Mouse (Mus musculus) lung, postnatal 4 days (tissue): Measurements from ENCODE around the gene Ppt2.

ENCODE experiments used
- DNase-seq, 2 experiments: peaks; one replicate each; pipeline ENCODE4 v3.0.0; 2021

The Ppt2 gene

DNA sequence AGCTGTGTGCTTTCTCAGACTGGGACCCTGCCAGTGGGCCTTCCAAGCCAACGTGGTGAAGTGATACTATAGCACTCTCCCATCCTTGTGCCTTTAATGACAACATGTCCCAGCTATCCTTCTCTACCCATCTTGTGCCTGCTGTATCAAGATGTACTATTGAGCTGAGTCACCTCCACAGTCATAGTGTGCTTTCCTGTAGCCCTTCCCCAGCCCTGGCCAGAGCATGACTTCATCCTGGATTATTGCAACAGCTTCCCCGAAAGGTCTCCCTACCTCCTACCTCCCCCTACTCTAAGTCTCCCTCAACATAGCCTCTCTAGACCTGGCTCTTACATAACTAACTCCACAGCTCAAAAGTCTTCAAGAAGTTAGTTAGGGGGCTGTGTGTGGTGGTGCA is 7.4 kb upstream of the Ppt2 start:
- DNase-seq, result no peak

DNA sequence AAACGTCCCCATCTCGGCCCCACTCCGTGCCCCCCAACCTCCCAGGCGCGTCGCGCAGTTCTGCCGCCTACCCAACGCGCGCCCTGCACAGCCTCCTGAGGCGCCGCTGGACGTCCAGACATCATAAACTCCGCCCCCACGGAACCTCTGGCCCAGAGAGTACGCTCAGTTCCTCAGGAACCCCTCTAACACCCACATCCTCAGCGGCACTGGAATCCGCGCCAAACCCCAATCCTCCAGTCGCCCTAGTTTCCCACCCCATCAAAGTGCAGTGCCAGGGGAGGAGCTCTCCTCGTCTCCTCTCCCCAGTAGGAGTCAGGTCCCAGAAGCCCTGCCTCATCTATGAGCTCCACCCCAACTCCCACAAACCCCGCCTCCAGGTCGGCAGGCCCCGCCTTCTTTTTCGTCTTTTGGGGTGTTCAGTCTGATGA is 4.0 kb upstream of the Ppt2 start:
- DNase-seq, result peak; percentile 87

DNA sequence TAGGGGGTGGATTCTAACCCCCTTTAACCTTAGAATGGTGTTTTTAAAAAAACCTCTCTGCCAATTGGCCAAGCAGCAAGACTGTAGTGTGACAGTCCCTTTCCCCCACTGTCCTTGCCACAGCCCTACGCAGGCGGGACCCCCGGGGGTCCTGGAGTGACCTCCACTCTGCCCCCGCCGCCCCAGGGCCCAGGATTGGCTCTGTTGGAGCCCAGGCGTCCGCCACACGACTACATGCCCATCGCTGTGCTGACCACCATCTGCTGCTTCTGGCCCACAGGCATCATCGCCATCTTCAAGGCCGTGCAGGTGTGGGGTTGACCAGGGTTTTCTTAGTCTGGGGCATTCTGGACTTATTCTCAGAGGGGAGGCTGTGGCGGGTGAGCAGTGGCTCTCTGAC is 3.3 kb upstream of the Ppt2 start:
- peak in 1 of 2 experiments; percentile 30 for DNase-seq

DNA sequence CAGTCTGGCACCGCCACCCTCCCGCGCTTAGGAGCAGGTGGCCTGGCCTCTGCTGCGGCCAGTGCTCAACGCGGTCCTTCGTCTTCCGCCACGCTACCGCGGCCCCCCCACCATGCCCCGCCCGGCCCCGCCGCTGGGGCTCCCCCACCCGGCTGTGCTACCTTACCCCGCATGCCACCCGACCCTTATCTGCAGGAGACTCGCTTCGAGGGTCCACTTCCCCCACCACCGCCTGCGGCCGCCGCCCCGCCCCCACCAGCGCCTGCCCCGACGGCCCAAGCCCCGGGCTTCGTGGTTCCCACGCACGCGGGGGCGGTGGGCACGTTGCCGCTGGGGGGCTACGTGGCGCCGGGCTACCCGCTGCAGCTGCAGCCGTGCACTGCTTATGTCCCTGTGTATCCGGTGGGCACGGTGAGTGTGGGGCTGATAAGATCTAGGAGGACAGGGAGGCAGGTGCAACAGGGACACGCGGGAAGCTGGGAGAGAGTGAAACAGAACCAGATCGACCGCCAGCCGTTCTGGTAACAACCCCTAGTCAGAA is 2.5 kb upstream of the Ppt2 start:
- DNase-seq, result peak in 1 of 2 experiments; percentile 32

DNA sequence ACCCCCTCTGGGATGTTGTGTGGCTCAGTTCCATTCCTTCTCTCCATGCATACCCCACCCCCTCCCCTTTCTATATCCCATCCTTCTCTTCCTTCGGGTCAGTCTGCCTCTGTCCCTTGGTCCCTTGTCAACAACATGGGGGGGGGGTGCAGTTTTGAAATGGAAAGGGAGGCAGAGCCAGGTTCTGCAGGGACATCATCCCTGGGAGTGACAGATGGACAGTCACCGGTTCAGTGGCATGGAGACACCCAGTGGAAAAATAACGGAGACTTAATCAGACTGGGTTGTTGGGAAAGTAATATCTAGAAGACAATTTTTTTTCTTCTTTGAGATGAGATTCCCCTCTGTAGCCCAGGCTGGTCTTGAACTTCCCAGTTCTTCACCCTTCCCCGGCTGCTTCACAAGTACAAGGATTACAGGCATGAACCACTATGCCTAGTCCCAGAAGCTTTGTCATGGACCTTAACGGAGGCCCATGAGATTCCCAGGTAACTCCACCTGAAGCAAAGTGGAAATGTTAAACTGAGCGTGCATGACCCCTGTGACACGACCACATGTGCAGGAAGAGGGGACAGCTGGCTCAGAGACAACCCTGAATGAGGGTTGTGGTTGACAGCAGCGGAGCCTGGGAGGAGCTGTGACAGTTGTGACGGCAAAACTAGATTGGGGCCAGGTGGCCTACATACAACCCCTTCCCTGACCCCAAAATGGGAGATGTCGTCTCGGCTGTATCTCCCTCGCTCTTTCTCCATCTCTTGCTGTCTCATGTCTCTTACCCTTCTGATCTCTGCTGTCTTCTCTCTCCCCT is 1.7 kb upstream of the Ppt2 start:
- DNase-seq, result no peak

DNA sequence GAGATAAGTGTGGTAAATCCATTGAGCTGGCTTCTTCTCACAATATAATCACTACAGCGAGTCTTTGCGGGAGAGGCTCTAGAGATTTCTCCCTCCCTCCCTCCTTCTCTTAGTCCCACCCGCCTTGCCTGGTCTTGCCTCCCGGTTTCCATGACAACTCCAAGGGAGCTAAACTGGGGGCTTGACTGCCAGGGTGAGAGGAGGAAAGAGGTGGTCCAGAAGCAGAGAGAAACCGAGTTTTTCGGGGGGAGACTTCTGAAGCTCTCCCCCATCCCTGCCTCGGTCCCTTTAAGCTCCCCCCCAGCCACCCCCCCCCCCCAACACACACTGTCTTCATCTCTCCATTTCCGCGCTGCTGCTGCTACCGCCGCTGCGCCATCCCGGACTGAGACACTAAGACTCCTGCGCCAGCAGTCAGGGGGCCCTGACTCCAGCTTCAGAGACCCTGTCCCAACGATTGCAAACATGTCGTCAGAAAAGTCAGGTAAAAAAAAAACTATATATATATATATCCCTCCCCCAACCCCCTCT is 976 bp upstream of the Ppt2 start, which contains the start of gene Prrt1:
Prrt1 (plus strand) TSS at position 313 of the 531 bp plus-strand sequence.
- no peak for DNase-seq

DNA sequence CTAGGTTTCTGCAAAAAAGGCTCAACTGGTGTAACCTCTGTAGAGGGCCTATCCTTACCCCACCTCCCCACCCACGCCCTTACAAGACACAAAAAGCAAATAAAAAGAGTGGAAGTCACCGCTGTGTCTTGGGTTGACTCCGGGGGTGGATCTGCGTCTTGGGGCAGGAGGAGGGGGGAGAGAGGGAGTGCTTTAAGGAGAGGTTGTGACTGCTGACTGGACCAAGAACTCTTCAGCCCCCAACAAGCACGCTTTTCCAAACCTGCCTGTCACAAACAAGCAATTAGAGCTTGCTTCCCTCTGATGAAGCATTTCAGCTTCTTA is 296 bp upstream of the Ppt2 start:
- DNase-seq, result no peak

DNA sequence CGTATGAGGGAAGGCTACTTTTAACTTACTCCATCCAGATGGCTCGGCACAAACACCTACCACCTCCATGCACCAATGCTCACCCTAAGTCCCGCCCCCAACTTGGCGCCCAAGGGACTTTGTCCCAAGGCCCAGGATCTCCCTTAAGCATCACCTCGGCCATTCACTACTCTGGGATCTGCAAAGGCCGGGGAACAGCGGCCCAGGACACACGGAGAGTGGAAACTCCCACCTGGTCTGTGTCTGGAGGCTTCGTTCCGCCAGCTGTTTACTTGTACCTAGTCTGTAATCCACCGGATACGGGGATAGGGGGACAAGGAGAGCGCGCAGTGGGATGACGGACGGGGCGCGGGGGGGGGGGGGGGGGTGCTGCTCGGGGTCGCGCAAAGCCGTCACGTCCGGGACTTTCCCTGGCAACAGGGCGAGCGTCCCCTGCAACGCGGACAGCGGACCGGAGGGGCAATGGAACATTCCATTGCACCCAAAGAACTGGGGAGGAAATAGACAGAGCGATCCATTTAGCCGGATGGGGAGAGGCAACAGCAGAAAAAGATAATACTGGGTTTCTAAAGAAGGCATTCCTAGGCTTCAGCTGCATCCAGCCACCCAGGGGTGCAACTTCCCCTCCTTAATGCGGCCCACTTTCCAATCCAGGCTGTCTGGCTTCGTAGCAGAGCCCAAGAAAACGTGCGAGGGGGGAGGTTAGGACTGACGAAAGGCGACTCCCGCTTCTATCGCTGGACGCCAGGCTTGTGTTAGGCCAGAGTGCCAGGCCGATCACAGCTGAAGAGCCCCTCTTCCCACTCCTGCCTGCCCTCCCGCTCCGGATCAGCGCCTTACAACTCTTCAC is 992 bp downstream of the Ppt2 start:
- peak; percentile 89 to 93 for DNase-seq

DNA sequence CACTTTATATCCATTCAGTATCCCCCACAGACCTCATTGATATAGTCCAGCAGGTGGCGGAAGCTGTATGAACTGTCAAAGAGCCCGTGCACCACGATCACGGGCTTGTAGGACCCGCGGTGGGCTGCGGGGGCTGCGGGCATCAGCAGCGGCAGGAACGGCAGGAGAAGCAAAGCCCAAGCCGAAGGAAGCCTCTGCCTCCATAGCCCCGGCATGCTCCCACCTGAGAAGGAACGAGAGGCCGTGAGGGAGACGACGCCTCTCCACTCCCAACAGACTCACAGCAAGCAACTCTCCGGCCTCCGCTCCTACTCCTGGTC is 1.6 kb downstream of the Ppt2 start:
- DNase-seq, result peak; percentile 43 to 55

DNA sequence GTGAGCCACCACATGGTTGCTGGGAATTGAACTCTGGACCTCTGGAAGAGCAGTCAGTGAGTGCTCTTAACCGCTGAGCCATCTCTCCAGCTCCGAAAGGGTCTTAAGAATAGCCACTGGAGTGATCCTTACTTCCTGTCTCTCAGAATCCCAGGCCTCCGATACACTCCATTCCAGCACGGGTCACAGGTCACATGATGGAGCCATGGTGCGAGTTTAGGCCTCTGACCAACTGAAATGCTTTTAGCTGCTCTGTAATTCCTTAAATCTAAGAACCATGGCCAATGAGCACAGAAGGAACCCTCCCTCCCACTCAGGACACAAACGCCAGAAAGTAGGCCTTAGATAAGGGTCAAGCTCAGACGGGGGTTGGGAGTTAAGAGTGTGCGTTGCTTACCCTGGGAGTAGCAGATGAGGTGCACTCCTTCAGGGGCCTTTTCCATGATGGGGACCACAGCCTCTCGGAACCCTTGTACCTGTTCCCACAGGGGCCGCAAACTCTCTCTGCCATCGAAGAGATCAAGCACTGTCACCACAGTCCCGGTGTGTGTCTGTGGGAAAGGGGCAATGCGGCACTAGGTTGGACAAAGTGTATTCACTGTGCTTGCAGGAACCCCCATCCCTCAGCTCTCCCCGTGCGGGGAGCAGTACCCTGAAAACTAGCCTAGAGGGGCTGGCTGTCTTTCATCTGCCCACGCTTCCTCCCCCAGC is 2.1 kb downstream of the Ppt2 start:
- no peak for DNase-seq

DNA sequence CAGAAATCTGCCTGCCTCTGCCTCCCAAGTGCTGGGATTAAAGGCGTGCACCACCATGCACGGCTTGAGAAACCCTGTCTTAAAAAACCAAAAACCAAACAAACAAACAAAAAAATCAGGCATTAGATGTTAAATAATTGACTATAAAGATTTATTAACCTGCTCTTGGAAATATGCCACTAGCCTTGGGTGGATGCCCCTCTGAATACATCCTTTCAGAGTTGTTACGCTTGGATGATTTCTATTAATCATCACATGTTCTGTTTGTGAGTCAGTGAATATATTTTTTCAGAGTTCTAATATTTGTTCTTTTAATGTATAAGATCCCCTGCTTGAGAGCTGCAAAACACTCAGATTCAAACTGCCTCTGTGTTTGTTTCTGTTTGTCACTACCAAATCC is 3.3 kb downstream of the Ppt2 start:
- DNase-seq, result no peak

DNA sequence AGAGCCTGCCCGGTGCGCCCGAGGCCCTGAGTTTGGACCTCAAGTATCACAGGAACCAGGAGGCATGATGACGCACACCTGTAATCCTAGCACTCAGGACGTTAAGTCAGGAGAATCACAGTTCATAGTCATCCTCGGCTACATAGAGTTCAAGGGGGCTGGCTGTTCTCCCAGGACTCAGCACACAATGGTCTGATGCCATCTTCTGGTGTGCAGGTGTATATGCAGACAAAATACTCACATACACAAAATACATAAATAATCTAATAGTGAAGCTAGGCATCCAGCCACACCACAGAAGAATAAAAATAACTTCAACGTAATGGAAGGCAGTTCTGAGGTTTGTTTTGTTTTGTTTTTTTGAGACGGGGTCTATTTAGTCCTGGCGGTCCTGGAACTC is 5.1 kb downstream of the Ppt2 start:
- no peak for DNase-seq

DNA sequence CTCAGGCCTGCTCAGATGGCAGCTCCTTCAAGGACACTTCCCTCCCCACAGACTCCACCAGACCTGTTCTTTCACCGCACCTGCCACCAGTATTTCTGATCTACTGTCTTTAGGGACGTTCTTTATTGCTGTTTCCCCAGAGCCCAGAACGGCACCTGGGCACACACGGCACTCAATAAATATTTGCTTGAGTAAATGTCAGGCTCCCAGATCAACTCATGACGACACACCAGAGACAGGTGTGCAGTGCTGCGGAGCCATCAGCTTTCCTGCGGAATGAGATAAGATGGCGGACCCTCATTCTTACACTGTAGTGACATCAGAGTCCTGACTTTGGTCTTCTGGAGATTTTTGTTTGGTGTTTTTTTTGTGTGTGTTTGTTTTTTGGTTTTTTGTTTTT is 7.3 kb downstream of the Ppt2 start:
- no peak for DNase-seq

DNA sequence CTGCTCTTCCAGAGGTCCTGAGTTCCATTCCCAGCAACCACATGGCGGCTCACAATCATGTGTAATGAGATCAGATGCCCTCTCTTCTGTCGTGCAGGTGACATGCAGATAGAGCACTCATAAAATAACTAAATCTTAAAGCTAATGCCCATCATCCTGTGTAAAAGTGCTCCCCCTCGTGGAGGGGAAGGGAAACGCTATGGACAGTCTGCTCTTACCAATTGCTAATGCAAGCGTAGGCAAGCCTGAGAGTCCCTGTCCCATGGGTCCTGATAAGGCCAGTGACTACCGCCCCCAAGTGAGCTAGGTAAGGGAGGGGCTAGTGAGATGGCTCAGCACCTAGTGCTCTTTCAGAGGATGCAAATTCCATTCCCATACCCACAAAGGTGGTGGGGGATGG is 9.3 kb downstream of the Ppt2 start:
- peak; percentile 63 to 84 for DNase-seq

DNA sequence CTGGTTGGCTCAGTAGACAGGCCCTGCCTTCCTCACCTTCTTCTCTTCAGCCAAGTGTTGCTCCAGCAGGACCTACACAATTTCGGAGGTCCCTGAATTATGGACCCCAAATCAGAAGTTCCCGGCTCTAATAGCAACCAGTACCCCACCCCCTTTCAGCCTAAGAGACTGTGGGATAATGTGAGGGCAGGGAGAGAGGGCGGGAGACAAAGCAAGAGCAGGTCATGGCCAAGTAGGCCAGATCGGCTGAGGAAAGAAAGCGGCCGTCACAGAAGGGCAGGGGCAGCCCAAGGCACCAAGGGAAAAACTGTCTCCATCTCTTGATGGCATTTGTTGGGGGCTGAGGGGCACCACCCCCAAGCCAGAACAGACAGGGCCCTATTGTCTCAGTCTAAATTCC is 12.4 kb downstream of the Ppt2 start, which contains the start of gene Egfl8:
Egfl8 (minus strand) TSS at position 101 of the 400 bp plus-strand sequence.
- DNase-seq, result no peak

DNA sequence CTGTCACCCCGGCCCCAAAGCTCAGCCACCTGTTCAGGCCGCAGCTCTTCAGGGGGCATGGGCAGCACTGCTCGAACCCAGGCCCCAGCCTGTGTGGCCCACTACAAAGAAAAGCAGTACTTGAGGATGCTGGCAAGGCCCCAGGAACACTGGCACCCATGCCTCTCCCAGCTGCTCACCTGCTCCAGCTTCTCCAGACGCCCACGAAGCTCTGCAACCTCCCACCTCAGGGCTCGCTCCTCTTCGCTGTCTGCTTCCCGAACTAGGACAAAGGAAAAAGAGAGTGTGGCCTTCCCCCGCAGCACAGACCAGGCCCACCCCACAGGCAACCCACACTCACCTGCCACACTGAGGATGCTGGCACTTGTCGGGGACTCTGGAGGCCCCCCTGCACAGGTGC is 14.5 kb downstream of the Ppt2 start:
- peak in 1 of 2 experiments; percentile 21 for DNase-seq

DNA sequence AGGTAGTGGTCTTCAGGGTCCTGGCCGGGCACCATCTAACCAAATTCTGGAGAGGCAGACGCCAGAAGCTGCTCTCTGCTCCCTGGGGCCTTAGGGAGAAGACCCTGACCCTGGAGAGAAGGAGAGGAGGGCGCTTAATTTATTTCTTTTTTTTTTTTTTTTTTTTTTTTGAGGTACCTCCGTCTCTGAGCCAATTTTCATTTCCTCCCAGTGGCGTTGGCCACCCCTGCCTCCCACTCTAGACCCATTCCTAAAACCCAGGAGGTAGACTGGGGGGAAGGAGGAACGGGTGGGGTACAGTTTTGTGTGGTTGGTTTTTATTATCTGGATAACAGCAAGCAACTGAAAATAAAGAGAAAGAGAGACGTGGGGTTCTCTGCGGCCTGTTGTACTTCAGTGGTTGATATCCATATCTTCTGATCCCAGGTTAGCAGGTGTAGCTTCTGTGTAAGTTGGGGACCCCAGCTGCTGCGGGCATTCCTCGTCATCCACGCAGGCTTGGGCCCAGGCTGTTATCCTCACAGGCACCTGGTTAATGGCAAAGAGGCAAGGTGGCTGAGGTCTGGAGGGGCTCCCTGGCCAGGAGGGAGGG is 15.2 kb downstream of the Ppt2 start:
- no peak for DNase-seq

DNA sequence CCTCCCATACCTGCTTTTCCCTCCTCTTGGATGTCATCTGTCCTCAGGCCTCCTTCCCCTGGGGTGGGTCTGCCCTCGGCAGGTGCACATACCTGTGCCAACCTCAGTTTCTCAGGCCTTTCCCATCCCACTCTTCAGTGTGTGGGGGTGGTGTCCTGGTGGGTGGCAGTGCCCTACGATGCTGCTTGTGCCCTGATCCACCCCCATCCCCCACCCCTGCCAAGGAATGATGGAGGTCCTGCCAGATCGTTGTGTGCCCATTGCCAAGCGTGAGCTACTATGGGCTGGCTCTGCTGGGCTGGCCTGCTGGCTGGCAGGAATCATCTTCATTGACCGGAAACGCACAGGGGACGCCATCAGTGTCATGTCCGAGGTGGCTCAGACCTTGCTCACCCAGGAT is 17.3 kb downstream of the Ppt2 start:
- no peak for DNase-seq

DNA sequence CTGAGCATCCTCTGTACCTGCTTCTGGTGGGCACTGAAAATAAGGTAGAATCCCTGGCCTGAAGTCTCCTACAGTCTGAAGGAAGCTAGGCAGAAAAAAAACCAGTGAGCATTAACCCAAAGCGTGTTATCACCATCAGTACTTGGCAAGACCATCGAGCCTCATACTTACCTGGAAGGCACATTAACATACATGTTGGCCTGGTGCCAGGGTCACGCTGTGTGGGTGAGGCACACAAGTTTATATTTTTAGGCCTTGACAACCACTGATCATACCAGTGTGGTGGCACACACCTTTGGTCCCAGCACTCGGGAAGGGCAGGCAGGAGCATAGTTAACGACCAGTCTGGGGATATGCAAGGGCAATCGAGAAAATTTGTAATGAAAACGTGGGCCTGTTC is 20.3 kb downstream of the Ppt2 start:
- no peak for DNase-seq

DNA sequence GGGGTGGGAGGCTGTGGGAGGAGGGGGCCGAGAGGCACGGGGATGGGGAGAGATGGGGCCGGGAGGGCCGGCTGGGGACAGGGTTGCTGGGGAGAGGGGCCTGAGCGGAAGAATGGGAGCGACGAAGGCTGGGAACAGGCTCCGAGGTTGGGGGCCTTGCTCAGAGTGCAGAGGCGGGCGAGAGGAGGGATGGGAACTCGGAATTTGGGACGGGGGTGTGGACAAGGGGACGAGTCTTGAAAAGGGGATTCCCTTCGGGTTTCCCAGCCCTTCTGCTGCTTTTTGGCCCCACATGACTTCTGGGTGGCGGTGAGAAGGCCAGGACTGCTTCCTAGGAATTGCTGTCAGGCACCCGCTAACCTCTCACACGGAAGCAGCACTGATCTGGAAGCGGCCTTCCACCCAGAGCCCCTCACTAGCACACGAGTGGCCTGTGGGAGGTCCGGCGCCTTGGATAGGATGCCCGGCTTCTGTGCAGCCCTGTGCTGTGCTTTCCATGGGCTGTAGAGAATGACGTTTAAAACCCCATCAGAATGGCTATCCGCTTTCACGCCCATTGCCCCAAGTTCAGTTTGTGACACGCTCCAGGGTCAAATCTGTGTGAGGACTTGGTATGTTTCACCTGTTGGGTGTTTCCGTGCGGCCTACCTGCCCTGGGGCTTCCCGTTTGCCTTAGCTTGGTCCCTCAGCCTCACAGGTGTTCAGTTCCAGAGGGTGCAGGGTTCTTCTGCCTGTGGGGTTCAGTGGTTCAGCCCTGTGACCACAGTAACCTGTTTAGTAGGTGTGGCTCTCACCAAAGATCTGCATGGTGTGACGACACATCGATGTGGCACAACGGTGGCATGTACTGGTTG is 21.9 kb downstream of the Ppt2 start:
- DNase-seq, result peak in 1 of 2 experiments; percentile 54

DNA sequence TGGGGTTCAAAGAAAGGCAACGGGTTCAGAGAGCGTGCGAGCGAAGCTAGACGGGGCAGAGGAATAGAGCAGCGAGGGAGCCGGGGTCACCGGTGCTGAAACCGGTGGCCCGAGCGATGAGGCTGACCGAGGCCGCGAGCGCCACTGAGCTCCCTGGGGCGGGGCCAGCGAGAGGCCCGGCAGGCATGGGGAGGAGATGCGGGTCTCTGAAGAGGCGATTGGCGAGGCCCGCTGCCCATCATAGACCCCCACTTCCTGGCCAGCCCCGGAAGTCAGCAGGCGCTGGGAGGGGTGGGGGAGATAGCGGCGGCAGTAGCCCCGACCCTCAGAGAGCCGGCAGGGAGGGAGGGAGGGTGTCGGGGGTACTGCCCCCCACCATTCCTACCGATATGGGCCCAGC is 22.7 kb downstream of the Ppt2 start:
- DNase-seq, result peak; percentile 98
